Mouse (Mus musculus) colon, adult 2 months (tissue): ENCODE measurements around the gene Clip1. TPM values are rescaled to one million over a fixed set of nuclear protein-coding genes. Genes with fewer than 3 reads are reported as not detected.

Experiments
- polyA plus RNA-seq: library from polyadenylated mRNA; depleted of rRNA; stranded (reverse); fragments of >200 nt; gene quantifications from 2 replicates; pipeline ENCODE4 v1.2.3, GENCODE M21; 2012; rRNA removed

Gene Clip1
- 12.9 and 13.1 TPM in 2 replicates for polyA plus RNA-seq

DNA sequence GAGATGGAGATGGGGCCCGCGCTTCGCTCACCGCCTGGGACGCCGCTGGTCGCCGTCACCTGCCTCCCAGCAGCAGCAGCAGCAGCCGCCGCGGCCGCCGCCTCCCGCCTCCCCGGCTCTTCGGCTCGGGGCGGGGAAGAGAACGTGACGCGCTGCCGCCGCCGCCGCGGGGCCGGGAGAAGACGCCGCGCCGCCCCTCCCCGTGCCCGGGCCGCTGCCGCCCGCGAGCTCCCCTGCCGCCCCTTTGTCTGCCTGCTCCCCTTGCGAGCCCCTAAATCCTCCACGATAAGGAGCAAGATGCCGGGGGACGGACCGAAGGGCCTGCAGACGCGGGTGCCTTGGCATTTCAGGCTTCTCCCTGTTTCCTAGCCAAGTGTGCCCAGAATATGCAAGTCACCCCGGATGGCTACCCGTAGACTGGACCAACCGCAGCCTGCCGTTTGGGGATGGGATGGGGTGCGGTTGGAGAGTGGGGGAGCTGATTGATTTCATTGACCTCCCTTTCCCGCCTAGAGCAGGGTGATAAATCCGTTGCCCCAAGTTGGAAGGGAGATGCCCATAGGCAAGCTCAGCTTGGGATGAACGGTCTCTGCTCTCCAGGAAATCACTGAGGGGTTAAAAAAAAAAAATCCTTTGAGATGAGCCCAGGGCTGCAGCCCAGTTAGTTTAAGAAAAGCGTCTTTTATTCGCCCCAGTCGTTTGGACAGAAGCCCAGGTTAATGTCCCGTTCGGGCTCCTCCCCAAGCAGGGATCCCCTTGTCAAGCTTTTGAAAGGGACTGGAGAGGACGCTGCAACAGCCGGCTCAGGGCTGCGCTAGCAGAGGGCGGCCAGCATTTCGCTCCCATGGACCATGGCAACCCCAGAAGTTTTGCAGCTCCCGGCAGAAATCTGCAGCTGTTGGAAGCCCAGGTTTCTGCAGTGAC is at the start of gene Clip1:
Clip1 (minus strand) TSS at position 398 of the 924 bp plus-strand sequence.

DNA sequence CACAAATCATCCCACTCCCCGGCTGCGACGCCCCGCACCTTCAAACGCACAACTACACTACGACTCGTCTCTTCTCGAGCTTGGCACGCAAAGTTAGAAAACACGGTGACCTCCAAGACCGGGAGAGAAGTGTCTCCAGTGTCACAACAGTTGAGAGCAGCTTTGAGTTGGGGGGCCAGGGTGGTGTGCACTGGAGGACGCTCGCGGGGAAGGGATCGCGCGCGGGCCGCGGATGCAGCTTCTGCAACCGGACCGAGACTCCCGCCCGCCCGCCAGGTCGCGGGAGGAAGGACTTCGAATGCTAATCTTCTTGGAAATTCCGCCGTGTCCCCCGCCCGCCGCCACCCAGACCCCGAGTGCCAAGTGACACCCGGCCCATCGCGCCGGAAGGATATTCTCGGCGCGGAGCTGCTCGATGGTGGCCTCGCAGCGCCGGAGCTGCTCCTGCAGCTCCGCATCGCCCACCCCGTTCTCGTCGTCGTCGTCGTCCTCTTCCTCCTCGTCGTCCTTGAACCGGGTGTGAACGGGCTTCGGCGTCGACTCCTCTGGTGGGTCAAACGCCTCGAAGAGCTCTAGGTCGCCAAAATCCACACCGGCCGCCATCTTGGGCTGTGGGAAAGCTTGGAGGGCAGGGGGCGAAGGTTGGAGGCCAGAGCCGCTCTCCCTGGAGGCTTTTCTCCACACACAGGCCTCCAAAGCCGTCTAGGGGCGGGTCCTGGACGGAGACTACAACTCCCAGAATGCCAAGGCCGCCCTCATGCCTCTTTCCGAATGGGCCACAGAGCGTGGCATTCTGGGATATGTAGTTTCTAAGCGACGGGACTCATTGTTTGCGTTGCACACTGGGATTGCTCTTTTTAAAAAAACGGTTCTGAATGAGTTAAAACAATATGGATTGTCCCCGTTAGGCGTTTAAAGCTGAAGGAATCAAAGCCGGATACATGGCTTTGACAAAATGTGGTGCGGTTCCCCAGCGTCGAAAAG is 36.2 kb upstream of the Clip1 start, which contains the start of gene Zcchc8:
Zcchc8 (minus strand) TSS at position 773 of the 984 bp plus-strand sequence.

DNA sequence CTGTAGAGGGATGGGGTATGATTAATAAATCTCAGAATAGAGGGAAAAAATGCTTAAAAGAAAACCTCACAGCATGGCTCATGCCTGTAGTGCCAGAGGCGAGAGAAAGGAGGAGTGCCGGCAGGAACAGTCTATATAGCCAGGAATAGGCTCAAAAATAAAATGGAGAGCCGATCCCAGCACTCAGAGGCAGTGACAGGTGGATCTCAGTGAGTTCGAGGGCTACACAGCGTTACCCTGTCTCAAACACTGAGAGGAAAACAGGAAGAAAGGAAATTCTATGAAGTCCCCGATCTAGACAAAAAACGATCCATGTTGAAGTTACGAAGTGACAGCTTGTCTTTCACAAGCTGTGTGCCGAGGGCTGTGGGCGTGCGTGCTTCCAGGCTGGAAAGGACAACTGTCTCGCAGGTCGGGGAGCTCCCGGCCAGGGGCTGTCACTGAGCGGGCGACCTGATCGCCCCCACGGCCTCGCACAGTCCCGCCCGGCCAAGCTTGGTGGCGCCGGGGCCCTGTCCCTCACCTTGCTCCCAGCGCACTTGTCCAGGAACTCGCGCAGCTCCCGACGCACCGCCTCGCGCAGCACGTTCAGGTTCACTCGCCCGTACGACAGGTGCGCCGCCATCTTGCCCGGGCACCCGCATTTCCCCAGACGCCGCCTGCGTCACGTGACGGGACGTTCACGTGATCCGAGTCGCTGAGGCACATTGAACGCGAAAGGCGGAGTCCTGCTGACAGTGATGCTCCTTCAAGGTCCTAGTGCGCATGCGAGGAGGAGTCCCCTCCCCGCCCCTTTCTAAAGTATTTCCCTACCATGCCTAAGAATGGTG is 111.8 kb downstream of the Clip1 start, which contains the start of gene Vps33a:
Vps33a (minus strand) TSS at position 682 of the 830 bp plus-strand sequence.

Other genes starting within 250 kb of the Clip1 start
- not detected in 2 replicates for gene Lrrc43, start 195.3 kb downstream of the Clip1 start, polyA plus RNA-seq
- gene Il31, start 195.1 kb downstream of the Clip1 start, polyA plus RNA-seq, result not detected in 2 replicates
- 0.33 TPM in 1 of 2 replicates, not detected in the other for gene B3gnt4, start 174.2 kb downstream of the Clip1 start, polyA plus RNA-seq
- gene Diablo, start 160.4 kb downstream of the Clip1 start, polyA plus RNA-seq, result 37.9 and 38.2 TPM in 2 replicates
- gene Gm49027, start 159.1 kb downstream of the Clip1 start, polyA plus RNA-seq, result 19.5 and 21.7 TPM in 2 replicates
- gene Vps33a, start 111.6 kb downstream of the Clip1 start, polyA plus RNA-seq, result 8.8 and 11.2 TPM in 2 replicates
- 24.9 and 25.6 TPM in 2 replicates for gene Zcchc8, start 36.5 kb upstream of the Clip1 start, polyA plus RNA-seq
- gene Rsrc2, start 64.8 kb upstream of the Clip1 start, polyA plus RNA-seq, result 8.2 and 13.1 TPM in 2 replicates
- gene Kntc1, start 65.1 kb upstream of the Clip1 start, polyA plus RNA-seq, result 1.2 and 2.1 TPM in 2 replicates
- gene Hcar2, start 180.9 kb upstream of the Clip1 start, polyA plus RNA-seq, result 1.1 and 1.7 TPM in 2 replicates
- 3.9 and 4.3 TPM in 2 replicates for gene Hcar1, start 195.4 kb upstream of the Clip1 start, polyA plus RNA-seq
- gene Denr, start 222.6 kb upstream of the Clip1 start, polyA plus RNA-seq, result 15.2 and 17.9 TPM in 2 replicates
- gene Gm43518, start 242.8 kb upstream of the Clip1 start, polyA plus RNA-seq, result not detected in 2 replicates
- 1.2 and 2.6 TPM in 2 replicates for gene Ccdc62, start 246.1 kb upstream of the Clip1 start, polyA plus RNA-seq